Comparison of ENCODE assay signal across 9 mouse cellular contexts in the genomic region with DNA sequence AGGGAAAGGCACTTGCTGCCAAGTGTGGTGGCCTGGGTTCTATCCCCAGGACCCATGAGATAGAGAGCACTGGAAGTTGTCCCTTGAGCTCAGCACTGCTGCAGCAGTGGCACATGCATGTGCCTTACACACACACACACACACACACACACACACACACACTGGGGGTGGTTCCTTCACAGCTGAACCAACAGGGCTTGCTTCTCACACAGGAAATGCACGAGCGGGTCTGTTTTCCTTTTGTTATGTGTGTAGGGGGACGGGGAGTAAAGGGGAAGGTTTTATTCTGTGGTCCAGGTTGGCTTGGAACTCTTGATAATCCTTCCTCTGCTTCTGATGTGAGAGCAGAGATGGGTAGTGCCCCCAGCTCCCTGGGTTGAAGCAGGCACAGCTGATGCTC. TPM values are rescaled to one million over a fixed set of nuclear protein-coding genes. Genes with fewer than 3 reads are reported as not detected.
A peak's percentile ranks its signal among the peaks of the same experiment; 100 is the strongest.
DNase-seq lines count a peak whose midpoint lies in the region; ATAC-seq and TF ChIP-seq lines count a peak whose summit lies in the region.
"Had no signal": no experiment of that assay in that cellular context is flagged by ENCODE, and none has a peak within 500 bp of the region (broad histone marks: within the 10 kb centered on the region; RNA-seq: fewer than 3 reads in every experiment).

No protein-coding gene starts in this region.

- TF ChIP-seq EP300 in ES-Bruce4 (IDR thresholded peaks at IDR 0.05; ENCODE audit: insufficient read depth, low read depth, low read length) = no peak

- H3K4me1 ChIP-seq in heart, embryonic 12.5 days (replicated peaks) = peaks cover 79% of the 10 kb centered on the region
- H3K4me1 ChIP-seq in ES-Bruce4 (ENCODE audit: control insufficient read depth, insufficient read depth, low read length) = peaks cover 8% of the 10 kb centered on the region
- H3K4me1 ChIP-seq in intestine, embryonic 14.5 days (replicated peaks; ENCODE audit: control insufficient read depth, insufficient read depth, low read length) = peaks cover 58% of the 10 kb centered on the region
- peaks cover 54% of the 10 kb centered on the region for H3K4me1 ChIP-seq in olfactory bulb, adult 2 months (ENCODE audit: control insufficient read depth, insufficient read depth, low read length)

- intact Hi-C loops in heart, postnatal 25 days (cut with DNase I) = no loop called here

- no peaks in the 10 kb centered on the region for H3K9me3 ChIP-seq in heart, embryonic 12.5 days (replicated peaks)
- H3K9me3 ChIP-seq in ES-Bruce4 (replicated peaks; ENCODE audit: control insufficient read depth, insufficient read depth, low read length, poor library complexity, severe bottlenecking) = no peaks in the 10 kb centered on the region
- no peaks in the 10 kb centered on the region for H3K9me3 ChIP-seq in intestine, embryonic 14.5 days (ENCODE audit: control insufficient read depth, low read length)

- no peak overlapping the region for H3K4me3 ChIP-seq in heart, embryonic 12.5 days
- peak overlapping the region; percentile 75 for H3K4me3 ChIP-seq in ES-Bruce4 (ENCODE audit: low read depth, low read length)
- no peak overlapping the region for H3K4me3 ChIP-seq in intestine, embryonic 14.5 days (ENCODE audit: low read depth, low read length)
- H3K4me3 ChIP-seq in olfactory bulb, adult 2 months (ENCODE audit: insufficient read depth, low read depth, low read length) = no peak overlapping the region
- H3K4me3 ChIP-seq: myocyte had no signal

- H3K4me2 ChIP-seq in heart, embryonic 12.5 days = peak overlapping the region; percentile 62
- H3K4me2 ChIP-seq in intestine, embryonic 14.5 days (ENCODE audit: low read length) = no peak overlapping the region

- 45% methylated on average over 3 of the region's 3 CpGs for WGBS in heart, embryonic 12.5 days
- WGBS in intestine, embryonic 14.5 days = 52% methylated on average over 3 of the region's 3 CpGs
- 44% methylated on average over 3 of the region's 3 CpGs for WGBS in olfactory bulb, adult 2 months

- no peak for TF ChIP-seq POLR2A in ES-Bruce4 (IDR thresholded peaks at IDR 0.05; ENCODE audit: insufficient read depth, low read length)
- no peak for TF ChIP-seq POLR2A in olfactory bulb, adult 2 months (IDR thresholded peaks at IDR 0.05; ENCODE audit: insufficient read depth, low read depth, low read length)

- TF ChIP-seq CTCF in ES-Bruce4 (IDR thresholded peaks at IDR 0.05; ENCODE audit: low read depth, low read length) = no peak
- TF ChIP-seq CTCF in olfactory bulb, adult 2 months (IDR thresholded peaks at IDR 0.05; ENCODE audit: insufficient read depth, low read depth, low read length) = no peak

- H3K36me3 ChIP-seq in heart, embryonic 12.5 days = peaks cover 20% of the 10 kb centered on the region
- H3K36me3 ChIP-seq in ES-Bruce4 (ENCODE audit: control insufficient read depth, insufficient read depth, low read length, poor library complexity, severe bottlenecking) = no peaks in the 10 kb centered on the region
- no peaks in the 10 kb centered on the region for H3K36me3 ChIP-seq in intestine, embryonic 14.5 days (ENCODE audit: control insufficient read depth, insufficient read depth, low read length)

- H3K27ac ChIP-seq in heart, embryonic 12.5 days (ENCODE audit: poor library complexity, severe bottlenecking) = peak overlapping the region; percentile 99
- H3K27ac ChIP-seq in ES-Bruce4 (ENCODE audit: insufficient read depth, low read length) = peak overlapping the region; percentile 97
- 0 out of 2 replicates have a peak overlapping the region, but pooled peaks have one; percentile 96 for H3K27ac ChIP-seq in intestine, embryonic 14.5 days (ENCODE audit: low read depth)
- H3K27ac ChIP-seq in olfactory bulb, adult 2 months (ENCODE audit: insufficient read depth, low read depth, low read length) = peak overlapping the region; percentile 34; the same call in 1 of the 2 replicates

- H3K9ac ChIP-seq in heart, embryonic 12.5 days = peak overlapping the region; percentile 73
- H3K9ac ChIP-seq in ES-Bruce4 (ENCODE audit: low read depth, poor library complexity, severe bottlenecking) = peak overlapping the region; percentile 70
- no peak overlapping the region for H3K9ac ChIP-seq in intestine, embryonic 14.5 days (ENCODE audit: low read length)

- ATAC-seq in heart, embryonic 12.5 days (ENCODE audit: insufficient number of reproducible peaks, low FRiP score) = no peak
- ATAC-seq in intestine, embryonic 14.5 days (replicated peaks; ENCODE audit: low FRiP score, low TSS enrichment, low read depth) = no peak

- no peaks in the 10 kb centered on the region for H3K27me3 ChIP-seq in heart, embryonic 12.5 days (replicated peaks)
- no peaks in the 10 kb centered on the region for H3K27me3 ChIP-seq in ES-Bruce4 (ENCODE audit: control insufficient read depth, insufficient read depth, low read length, poor library complexity, severe bottlenecking)
- no peaks in the 10 kb centered on the region for H3K27me3 ChIP-seq in intestine, embryonic 14.5 days (replicated peaks; ENCODE audit: control insufficient read depth, insufficient read depth, low read length)

- no peak for DNase-seq in heart, postnatal 25 days (ENCODE audit: low spot score)
- DNase-seq in intestine, embryonic 14.5 days (ENCODE audit: low spot score) = no peak
- DNase-seq in gastrocnemius, adult 8-10 months (ENCODE audit: low spot score in 2 of 2) = no peak
- DNase-seq in urinary bladder, postnatal 4 days (ENCODE audit: low spot score in 2 of 2) = no peak
- no peak for DNase-seq in urinary bladder, postnatal 36 days (ENCODE audit: low spot score in 2 of 2)

RNA-seq across cellular contexts. Expression of a gene that starts 13.9 kb away (rescaled TPM):
- polyA plus RNA-seq in heart, embryonic 12.5 days (2016; fragmentation: Nextera tagmentation; extraction: Ambion mirVana) = 65.2 and 66.9 TPM in 2 replicates
- total RNA-seq in heart, postnatal 25 days (2021) = 100 to 1,000 TPM; 128 to 152 TPM
- 247 and 264 TPM in 2 replicates for polyA plus RNA-seq in ES-Bruce4 (2011; ENCODE audit: insufficient read depth, insufficient read length, low read depth, missing spikeins)
- 49.8 and 57.5 TPM in 2 replicates for polyA plus RNA-seq in intestine, embryonic 14.5 days (2014; fragmentation: Nextera tagmentation; extraction: Ambion mirVana)
- 157 and 245 TPM in 2 replicates for polyA plus RNA-seq in olfactory bulb, adult 2 months (2012; ENCODE audit: insufficient read depth, insufficient read length, low replicate concordance, missing spikeins)
- 100 to 1,000 TPM in 3 of 4 experiments, 10 to 100 TPM in 1; 95.7 to 113 (median 106) TPM for total RNA-seq in gastrocnemius, adult 8-10 months (2022)

RNA-seq across cellular contexts. Expression of a gene that starts 15.3 kb away (rescaled TPM):
- 4.3 and 4.9 TPM in 2 replicates for polyA plus RNA-seq in heart, embryonic 12.5 days (2016; fragmentation: Nextera tagmentation; extraction: Ambion mirVana)
- total RNA-seq in heart, postnatal 25 days (2021) = 10 to 100 TPM; 52.6 to 64.6 TPM
- polyA plus RNA-seq in ES-Bruce4 (2011; ENCODE audit: insufficient read depth, insufficient read length, low read depth, missing spikeins) = 6.9 and 10.1 TPM in 2 replicates
- polyA plus RNA-seq in intestine, embryonic 14.5 days (2014; fragmentation: Nextera tagmentation; extraction: Ambion mirVana) = 1.2 and 2.6 TPM in 2 replicates
- not detected in 2 replicates for polyA plus RNA-seq in olfactory bulb, adult 2 months (2012; ENCODE audit: insufficient read depth, insufficient read length, low replicate concordance, missing spikeins)
- 10 to 100 TPM; 13.8 to 23.4 (median 18.2) TPM for total RNA-seq in gastrocnemius, adult 8-10 months (2022)

RNA-seq across cellular contexts. Expression of a gene that starts 47.7 kb away (rescaled TPM):
- polyA plus RNA-seq in heart, embryonic 12.5 days (2016; fragmentation: Nextera tagmentation; extraction: Ambion mirVana) = 50.8 and 51.4 TPM in 2 replicates
- total RNA-seq in heart, postnatal 25 days (2021) = 10 to 100 TPM; 67.4 to 72.2 TPM
- 67.4 and 68.5 TPM in 2 replicates for polyA plus RNA-seq in ES-Bruce4 (2011; ENCODE audit: insufficient read depth, insufficient read length, low read depth, missing spikeins)
- polyA plus RNA-seq in intestine, embryonic 14.5 days (2014; fragmentation: Nextera tagmentation; extraction: Ambion mirVana) = 71.8 and 75.6 TPM in 2 replicates
- polyA plus RNA-seq in olfactory bulb, adult 2 months (2012; ENCODE audit: insufficient read depth, insufficient read length, low replicate concordance, missing spikeins) = not detected in 2 replicates
- 100 to 1,000 TPM; 104 to 118 (median 108) TPM for total RNA-seq in gastrocnemius, adult 8-10 months (2022)

Comparison
In these comparisons a context has a peak if more than half of its experiments do, and no peak if none do; other contexts are left out.
1. H3K27ac ChIP-seq: peak in every context shown above with its lines; median percentile 99 in heart, embryonic 12.5 days; 97 in ES-Bruce4; 96 in intestine, embryonic 14.5 days; 34 in olfactory bulb, adult 2 months.